In the genomic region with DNA sequence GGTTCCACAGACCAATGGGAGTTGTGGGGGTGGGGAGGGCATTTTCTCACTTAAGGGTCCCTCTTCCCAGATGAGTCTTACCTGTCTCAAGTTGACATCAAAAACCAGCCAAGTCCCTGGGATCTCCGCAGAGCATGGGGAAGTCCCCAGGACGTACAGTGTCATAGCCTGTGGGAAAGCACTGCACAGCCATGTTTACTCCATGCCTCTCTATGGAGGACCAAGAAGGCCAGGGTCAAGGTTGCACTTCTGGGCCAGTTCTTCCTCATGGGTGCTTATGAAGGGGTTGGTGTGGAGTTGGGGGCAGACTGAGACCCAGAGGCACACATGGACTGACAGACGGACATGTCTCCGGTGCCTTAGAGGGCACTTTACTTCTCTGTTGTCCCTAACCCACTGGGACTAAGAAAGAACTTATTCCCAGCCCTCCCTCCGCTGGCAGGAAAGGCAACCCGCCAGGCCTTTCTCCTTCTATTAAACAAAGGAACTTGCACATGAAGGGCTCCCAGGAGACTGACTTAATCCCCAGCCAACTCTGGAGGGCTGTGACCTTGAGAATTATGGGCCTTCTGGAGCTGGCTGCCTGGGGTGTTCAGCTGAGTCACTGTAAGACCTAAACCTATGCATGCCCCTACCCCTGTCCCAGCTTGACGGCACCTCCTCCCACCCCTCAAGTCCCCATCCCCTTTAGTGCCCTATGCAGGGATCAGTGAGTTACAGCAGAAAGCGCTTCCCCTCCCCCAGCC, we compare ENCODE assay signal across 8 mouse cellular contexts.
DNase-seq lines count a peak whose midpoint lies in the region; ATAC-seq lines count a peak whose summit lies in the region.

No protein-coding gene starts in this region.

- H3K4me3 ChIP-seq in kidney, embryonic 14.5 days (ENCODE audit: low read length): no peak overlapping the region
- no peak overlapping the region for H3K4me3 ChIP-seq in kidney, embryonic 16.5 days (ENCODE audit: low read length)

- H3K9ac ChIP-seq in kidney, embryonic 14.5 days (ENCODE audit: low read depth, low read length): no peak overlapping the region
- H3K9ac ChIP-seq in kidney, embryonic 16.5 days (replicated peaks; ENCODE audit: low read length): no peak overlapping the region

- peak; percentile 63 for DNase-seq in kidney, adult 11 months
- peak; percentile 60 to 79 for DNase-seq in heart, adult 9 months (ENCODE audit: low spot score in 2 of 2)
- peak; percentile 32 for DNase-seq in retina, embryonic 14.5 days (ENCODE audit: low spot score)
- no peak for DNase-seq in gastrocnemius, postnatal 10 days
- no peak for DNase-seq in thymus, postnatal 4 days
- no peak for DNase-seq in Muller cell, postnatal 12 days (ENCODE audit: inconsistent ontology term)

- peaks cover 11% of the 10 kb centered on the region for H3K4me1 ChIP-seq in kidney, embryonic 14.5 days (ENCODE audit: control insufficient read depth, insufficient read depth, low read length)
- peaks cover 20% of the 10 kb centered on the region for H3K4me1 ChIP-seq in kidney, embryonic 16.5 days (ENCODE audit: insufficient read depth, low read length)

- H3K27me3 ChIP-seq in kidney, embryonic 14.5 days (ENCODE audit: control insufficient read depth, insufficient read depth, low read length): no peaks in the 10 kb centered on the region
- H3K27me3 ChIP-seq in kidney, embryonic 16.5 days (ENCODE audit: insufficient read depth, low read length): peaks cover 3% of the 10 kb centered on the region; the same call in 1 of the 2 replicates

- H3K9me3 ChIP-seq in kidney, embryonic 14.5 days (ENCODE audit: control insufficient read depth, low read length): no peaks in the 10 kb centered on the region
- H3K9me3 ChIP-seq in kidney, embryonic 16.5 days (ENCODE audit: low read length): no peaks in the 10 kb centered on the region

- no peak overlapping the region for H3K4me2 ChIP-seq in kidney, embryonic 14.5 days (replicated peaks; ENCODE audit: low read depth, low read length)
- no peak overlapping the region for H3K4me2 ChIP-seq in kidney, embryonic 16.5 days (replicated peaks; ENCODE audit: low read depth, low read length)

- no peak for ATAC-seq in kidney, embryonic 14.5 days (ENCODE audit: low FRiP score, low TSS enrichment)
- ATAC-seq in kidney, embryonic 16.5 days (ENCODE audit: low FRiP score, low TSS enrichment): peak; percentile 62; the same call in 1 of the 2 replicates

- WGBS in kidney, embryonic 14.5 days: 62% methylated on average over 8 of the region's 8 CpGs
- WGBS in kidney, embryonic 16.5 days: 57% methylated on average over 8 of the region's 8 CpGs

- no peak overlapping the region for H3K27ac ChIP-seq in kidney, embryonic 14.5 days (ENCODE audit: low read depth, low read length)
- H3K27ac ChIP-seq in kidney, embryonic 16.5 days (ENCODE audit: low read length): peak overlapping the region; percentile 58

- no peaks in the 10 kb centered on the region for H3K36me3 ChIP-seq in kidney, embryonic 14.5 days (ENCODE audit: control insufficient read depth, insufficient read depth, low read length)
- no peaks in the 10 kb centered on the region for H3K36me3 ChIP-seq in kidney, embryonic 16.5 days (ENCODE audit: insufficient read depth, low read length)

Comparison
In these comparisons a context has a peak if more than half of its experiments do, and no peak if none do; other contexts are left out.
1. DNase-seq: peak in kidney, adult 11 months (single experiment), heart, adult 9 months (2 of 2) and retina, embryonic 14.5 days (single experiment); none in gastrocnemius, postnatal 10 days (single experiment), thymus, postnatal 4 days (single experiment) and Muller cell, postnatal 12 days (single experiment).